In the genomic region with DNA sequence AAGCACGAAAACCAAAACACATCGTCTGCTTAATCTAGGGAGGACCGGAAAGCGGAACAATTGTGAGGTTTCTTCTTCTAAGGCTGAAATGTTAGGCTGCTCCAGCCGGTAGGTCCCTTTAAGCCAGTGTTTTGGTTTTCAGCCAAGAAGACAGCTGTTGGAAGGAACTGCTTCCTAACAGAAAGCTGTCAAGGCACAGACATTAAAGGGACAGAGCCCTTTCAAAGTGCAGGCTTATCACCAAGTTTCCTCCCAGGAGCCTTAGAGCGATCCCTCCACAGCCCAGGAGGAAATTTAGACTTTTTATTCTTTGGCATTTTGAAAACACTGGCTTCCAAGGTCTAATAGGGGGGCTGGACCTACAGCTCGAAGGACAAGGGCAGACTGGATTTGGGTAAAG, we compare ENCODE assay signal across 8 mouse cellular contexts. TPM values are rescaled to one million over a fixed set of nuclear protein-coding genes. Genes with fewer than 3 reads are reported as not detected.
DNase-seq lines count a peak whose midpoint lies in the region; ATAC-seq and TF ChIP-seq lines count a peak whose summit lies in the region.

No protein-coding gene starts in this region.

- no peak for TF ChIP-seq POLR2A in small intestine, adult 2 months (IDR thresholded peaks at IDR 0.05; ENCODE audit: low read depth, low read length)

- peak overlapping the region; percentile 96 for H3K9ac ChIP-seq in hindbrain, embryonic 13.5 days

- H3K27me3 ChIP-seq in hindbrain, embryonic 13.5 days = no peaks in the 10 kb centered on the region
- H3K27me3 ChIP-seq in small intestine, adult 2 months (ENCODE audit: control insufficient read depth, insufficient read depth, low read length) = no peaks in the 10 kb centered on the region

- H3K27ac ChIP-seq in hindbrain, embryonic 13.5 days = peak overlapping the region; percentile 98
- H3K27ac ChIP-seq in small intestine, adult 2 months (ENCODE audit: insufficient read depth, low read depth, low read length) = no peak overlapping the region; the same call in 1 of the 2 replicates

- H3K4me3 ChIP-seq in hindbrain, embryonic 13.5 days = peak overlapping the region; percentile 84
- H3K4me3 ChIP-seq in small intestine, adult 2 months (ENCODE audit: low read depth, low read length) = peak overlapping the region; percentile 75; the same call in 1 of the 2 replicates

- H3K9me3 ChIP-seq in hindbrain, embryonic 13.5 days = no peaks in the 10 kb centered on the region

- H3K36me3 ChIP-seq in hindbrain, embryonic 13.5 days = peaks cover 39% of the 10 kb centered on the region
- H3K36me3 ChIP-seq in small intestine, adult 2 months (ENCODE audit: control insufficient read depth, insufficient read depth, low read length) = peaks cover 4% of the 10 kb centered on the region; the same call in 1 of the 2 replicates

- no peak for ATAC-seq in cerebellum, adult (ENCODE audit: insufficient number of reproducible peaks, low FRiP score, low TSS enrichment)
- ATAC-seq in hindbrain, embryonic 13.5 days (ENCODE audit: low FRiP score) = no peak

- H3K4me2 ChIP-seq in hindbrain, embryonic 13.5 days = peak overlapping the region; percentile 97

- H3K4me1 ChIP-seq in hindbrain, embryonic 13.5 days (replicated peaks) = peaks cover 36% of the 10 kb centered on the region
- H3K4me1 ChIP-seq in small intestine, adult 2 months (ENCODE audit: control insufficient read depth, insufficient read depth, insufficient read length, low read length) = peaks cover 15% of the 10 kb centered on the region

- WGBS in hindbrain, embryonic 13.5 days = 1% methylated on average over 7 of the region's 7 CpGs
- 5% methylated on average over 7 of the region's 7 CpGs for WGBS in small intestine, adult 2 months

- DNase-seq in cerebellum, adult 11-12 months = peak; percentile 4
- DNase-seq in cerebellum, adult 9-10 months = peak; percentile 34
- DNase-seq in frontal cortex, postnatal 36 days (ENCODE audit: low spot score in 2 of 2) = peak; percentile 57 to 81
- peak; percentile 18 to 24 for DNase-seq in layer of hippocampus, postnatal 25 days (ENCODE audit: extremely low spot score in 1 of 2, low spot score in 1 of 2)
- peak; percentile 79 for DNase-seq in lung, postnatal 25 days (ENCODE audit: low spot score)

- no peak for TF ChIP-seq CTCF in small intestine, adult 2 months (IDR thresholded peaks at IDR 0.05; ENCODE audit: extremely low read depth, insufficient read length, insufficient replicate concordance, low read depth, low read length)

RNA-seq across cellular contexts. Expression of a gene that starts 3.4 kb away (rescaled TPM):
- 58.9 and 63.9 TPM in 2 replicates for polyA plus RNA-seq in hindbrain, embryonic 13.5 days (2015; fragmentation: Nextera tagmentation; extraction: Ambion mirVana)
- total RNA-seq in layer of hippocampus, postnatal 25 days (2021) = 10 to 100 TPM; 12.2 to 14.1 TPM
- polyA plus RNA-seq in small intestine, adult 2 months (2012; rRNA removed) = 0.94 and 2.1 TPM in 2 replicates

Comparison
In these comparisons a context has a peak if more than half of its experiments do, and no peak if none do; other contexts are left out.
1. DNase-seq: peak in every context shown above with its lines; median percentile 79 in lung, postnatal 25 days; 69 in frontal cortex, postnatal 36 days; 34 in cerebellum, adult 9-10 months; 21 in layer of hippocampus, postnatal 25 days; 4 in cerebellum, adult 11-12 months.
2. RNA of a gene that starts 3.4 kb away (polyA plus RNA-seq): 58.9 to 63.9 TPM in hindbrain, embryonic 13.5 days; 0.94 to 2.1 TPM in small intestine, adult 2 months; every median in the first group is over 10 times any median in the second.